Mouse (Mus musculus): ENCODE data around the gene Neu1. TPM values are rescaled to one million over a fixed set of nuclear protein-coding genes. Genes with fewer than 3 reads are reported as not detected.

Neu1 gene
- 10 to 100 TPM; 13.2 to 16.5 TPM for total RNA-seq (2021)

DNA sequence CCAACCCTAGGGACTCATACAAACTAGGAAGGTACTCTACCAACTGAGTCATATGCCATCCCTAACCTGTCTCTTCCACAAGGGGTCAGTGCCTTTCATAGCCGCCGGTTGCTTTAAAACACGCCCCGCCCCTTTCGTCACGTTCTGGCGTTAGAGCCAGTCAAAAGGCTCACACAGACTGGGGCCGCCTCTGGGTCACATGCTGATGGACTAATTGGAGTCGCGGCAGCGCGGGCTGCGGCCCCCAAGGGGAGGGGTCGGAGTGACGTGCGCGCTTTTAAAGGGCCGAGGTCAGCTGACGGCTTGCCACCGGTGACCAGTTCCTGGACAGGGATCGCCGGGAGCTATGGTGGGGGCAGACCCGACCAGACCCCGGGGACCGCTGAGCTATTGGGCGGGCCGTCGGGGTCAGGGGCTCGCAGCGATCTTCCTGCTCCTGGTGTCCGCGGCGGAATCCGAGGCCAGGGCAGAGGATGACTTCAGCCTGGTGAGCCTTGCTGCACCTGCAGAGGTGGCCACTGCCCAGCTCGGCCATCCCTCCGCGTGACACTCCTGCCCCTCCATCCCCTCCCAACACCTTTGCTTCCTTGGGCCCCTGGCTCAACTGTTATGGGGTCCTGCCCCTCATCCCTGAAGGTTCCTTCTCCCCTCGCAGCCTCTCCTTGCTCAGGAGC, at the start of gene Neu1:
Neu1 (plus strand) TSS at position 193 of the 674 bp plus-strand sequence.
- peak; percentile 98 for DNase-seq
- intact Hi-C loops (cut with DNase I) = loop anchor here (2.0 to 10.0 kb wide), 4 partner anchors 16 to 79 kb away; partner anchors contain the start of genes C2, Ehmt2, Lsm2 and Nelfe

DNA sequence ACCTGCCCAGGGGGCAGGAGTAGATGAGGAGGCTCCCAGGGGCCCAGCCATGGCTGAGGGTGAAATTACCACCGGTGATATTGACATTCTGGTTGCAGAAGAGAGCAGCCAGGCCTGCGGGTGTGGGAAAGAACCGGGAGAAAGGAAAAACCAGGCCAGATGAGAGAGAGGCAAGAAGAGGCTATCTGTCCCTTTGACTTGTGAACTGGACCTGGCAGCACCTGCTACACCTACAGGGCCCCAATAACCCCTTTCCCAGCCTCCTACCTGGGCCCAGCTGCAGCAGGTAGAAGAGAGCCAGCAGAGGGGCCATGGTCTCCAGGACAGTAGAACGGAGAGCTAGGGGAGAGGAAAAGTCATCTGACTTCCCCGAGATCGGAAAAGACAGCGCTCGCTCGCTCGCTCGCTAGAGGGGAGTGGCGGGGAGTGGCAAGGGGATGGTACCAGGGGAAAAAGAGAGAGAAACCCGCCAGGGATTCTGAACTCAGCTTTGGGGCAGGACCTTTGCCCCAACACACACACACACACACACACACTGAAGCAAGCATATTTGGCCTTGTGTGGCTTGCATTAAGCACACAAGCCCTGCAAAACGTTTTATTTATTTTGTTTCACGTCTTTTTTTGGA, 49.3 kb upstream of the Neu1 start, which contains the start of gene Gm20547:
Gm20547 (minus strand) TSS at position 360 of the 628 bp plus-strand sequence.
- DNase-seq = no peak
- intact Hi-C loops (cut with DNase I) = no loop called here

DNA sequence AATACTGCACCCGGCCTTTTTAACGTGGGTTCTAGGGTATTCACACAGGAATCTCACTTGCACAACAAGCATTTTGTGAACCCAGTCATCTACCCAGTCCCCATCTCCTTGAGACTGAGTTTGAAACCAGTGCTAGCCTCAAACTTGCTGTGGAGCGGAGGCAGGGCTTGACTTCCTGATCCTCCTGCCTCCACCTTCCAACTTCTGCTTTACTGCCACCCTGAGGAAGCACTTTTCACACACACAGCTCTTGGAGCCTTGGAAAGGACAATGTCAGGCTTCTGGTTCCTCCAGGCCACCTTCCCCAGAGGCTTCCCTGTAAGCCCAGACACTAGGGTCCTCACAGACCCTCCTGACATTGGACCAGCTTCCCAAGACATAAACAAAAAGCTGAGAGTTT, 47.7 kb upstream of the Neu1 start:
- intact Hi-C loops (cut with DNase I) = no loop called here
- no peak for DNase-seq

DNA sequence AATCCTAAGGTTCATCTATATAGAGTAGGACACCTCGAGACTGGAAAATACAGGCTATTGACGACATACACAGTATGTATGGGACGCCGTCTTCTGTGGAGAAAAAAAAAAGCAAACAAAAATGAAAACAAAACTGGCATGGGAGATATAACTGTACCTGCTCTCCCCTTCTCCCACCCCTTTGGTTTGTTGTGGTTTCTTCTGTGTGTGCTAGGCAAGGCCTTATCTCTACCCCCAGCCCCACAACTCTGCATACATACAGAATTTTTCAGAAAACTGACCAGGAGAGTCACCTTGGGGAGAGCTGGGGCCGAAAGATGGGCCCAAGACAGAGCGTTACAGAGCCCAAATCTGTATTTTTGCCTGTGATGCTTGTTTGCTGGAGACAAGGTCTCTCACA, 46.3 kb upstream of the Neu1 start:
- no peak for DNase-seq
- intact Hi-C loops (cut with DNase I) = no loop called here

DNA sequence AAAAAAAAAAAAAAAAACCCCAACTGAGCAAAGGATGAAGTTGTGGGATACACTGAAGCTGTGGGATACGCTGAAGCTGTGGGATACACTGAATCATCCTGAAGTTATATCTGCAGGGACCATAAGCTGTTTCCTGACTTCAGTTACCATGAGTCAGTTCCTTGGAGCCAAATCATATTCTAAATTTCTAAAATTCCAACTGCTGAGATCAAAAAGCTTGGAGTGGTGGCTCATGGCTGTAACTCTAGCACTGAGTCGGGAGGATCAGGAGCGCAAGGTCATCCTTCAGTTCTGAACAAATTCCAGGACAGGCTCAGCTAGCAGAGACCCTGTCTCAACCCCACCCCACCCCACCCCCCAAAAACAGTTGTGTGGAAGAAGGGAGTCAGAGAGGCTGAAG, 45.4 kb upstream of the Neu1 start:
- DNase-seq = no peak
- intact Hi-C loops (cut with DNase I) = no loop called here

DNA sequence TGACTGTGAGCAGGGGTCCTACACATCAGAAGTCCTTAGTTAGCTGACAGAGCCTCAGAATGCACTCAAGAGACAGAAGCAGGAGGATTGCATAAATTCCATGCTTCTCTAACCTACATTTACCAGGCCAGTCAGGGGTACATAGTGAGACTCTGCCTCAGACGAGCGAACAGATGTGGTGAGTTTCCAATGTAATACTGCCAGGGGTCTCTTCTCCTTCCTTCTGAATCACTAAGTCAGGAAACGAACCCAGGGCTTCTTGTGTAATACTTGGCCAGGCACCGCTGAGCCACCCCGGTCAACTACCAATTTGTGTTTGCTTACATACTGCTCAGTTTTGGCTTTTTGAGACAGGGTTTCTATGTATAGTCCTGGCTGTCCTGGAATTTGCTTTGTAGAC, 43.1 kb upstream of the Neu1 start:
- no peak for DNase-seq
- intact Hi-C loops (cut with DNase I) = no loop called here

DNA sequence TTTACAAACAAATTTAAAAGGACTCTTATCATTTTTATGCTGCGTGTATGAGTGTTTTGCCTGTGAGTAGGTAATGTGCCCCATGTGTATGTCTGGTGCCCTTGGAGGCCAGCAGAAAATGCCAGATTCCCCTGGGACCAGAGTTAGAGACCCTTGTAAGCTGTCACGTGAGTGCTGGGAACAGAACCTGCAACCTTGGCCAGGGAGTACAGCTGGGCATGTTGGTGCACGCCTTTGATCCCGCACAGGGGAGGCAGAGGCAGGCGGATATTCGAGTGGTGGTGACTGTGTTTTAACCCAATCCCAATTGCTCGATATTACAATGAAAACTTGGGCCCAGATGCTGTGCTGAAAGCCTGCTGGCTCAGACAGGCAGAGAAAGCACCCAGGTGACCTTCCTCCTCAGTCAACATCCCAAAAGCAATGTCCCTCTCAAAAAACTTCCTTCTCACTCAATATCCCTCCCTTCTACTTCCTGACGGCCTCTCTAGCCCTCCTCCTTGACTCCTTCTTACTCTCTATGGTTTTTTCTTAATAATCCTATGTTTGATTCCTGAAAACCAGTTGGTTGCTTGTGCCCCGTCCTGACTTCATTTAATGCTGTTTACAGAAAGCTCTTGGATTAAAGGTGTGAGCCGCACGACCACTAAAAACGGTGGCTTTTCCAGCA, 40.8 kb upstream of the Neu1 start:
- intact Hi-C loops (cut with DNase I) = loop anchor here (5.0 to 10.0 kb wide), 2 partner anchors 355 to 893 kb away; partner anchors contain the start of gene Ddx39b
- DNase-seq = no peak

DNA sequence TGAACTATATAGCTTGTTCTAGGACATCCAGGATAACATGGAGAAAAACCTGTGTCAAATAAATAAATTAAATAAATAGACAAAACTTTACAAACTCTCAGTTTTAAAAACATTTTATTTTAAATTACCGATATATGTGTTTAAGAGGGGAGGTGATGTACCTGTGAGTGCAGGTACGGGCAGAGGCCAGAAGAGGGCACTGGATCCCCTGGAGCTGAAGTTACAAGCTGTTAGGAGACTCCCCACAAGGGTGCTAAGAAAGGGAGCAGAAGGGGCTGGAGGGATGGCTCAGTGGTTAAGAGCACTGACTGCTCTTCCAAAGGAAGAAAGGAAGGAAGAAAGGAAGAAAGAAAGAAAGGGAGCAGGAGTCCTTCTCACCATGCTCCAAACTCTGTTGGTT, 39.7 kb upstream of the Neu1 start:
- intact Hi-C loops (cut with DNase I) = loop anchor here (5.0 to 10.0 kb wide), 2 partner anchors 353 to 894 kb away; partner anchors contain the start of gene Ddx39b
- no peak for DNase-seq

DNA sequence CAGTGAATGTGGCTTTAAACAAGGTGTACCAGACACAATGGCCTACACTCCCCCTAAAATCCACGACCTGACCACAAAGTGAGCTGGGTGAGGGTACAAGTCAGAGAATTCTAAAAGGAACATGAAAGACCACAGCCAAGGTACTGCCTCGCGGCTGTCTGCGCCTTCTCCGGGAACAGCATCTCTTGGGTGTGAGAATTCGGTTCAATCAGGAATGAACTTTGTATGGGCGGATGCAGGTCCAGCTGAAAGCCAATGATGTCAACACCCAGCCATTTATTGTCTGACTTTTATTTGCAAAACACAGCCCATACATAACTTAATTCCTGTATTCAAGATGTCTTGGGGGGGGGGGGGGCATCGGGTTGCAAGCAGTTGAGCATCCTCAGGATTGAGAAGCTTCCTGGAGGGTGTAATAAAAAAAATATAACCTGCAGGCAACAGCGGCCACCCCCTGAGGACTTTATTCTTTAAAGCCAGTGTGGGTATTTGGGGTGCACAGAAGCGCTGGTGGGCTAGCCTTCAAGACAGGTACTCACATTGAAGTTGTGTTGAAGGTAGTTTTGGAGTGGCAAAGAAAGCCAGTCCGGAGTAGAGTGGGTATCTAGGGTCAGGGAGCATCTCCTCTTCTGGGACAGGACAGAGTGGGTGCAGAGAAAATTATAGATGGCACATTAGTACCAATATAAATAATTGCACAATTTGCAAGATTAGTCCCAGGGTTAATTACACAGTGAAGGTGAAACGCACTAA, 37.8 kb upstream of the Neu1 start:
- intact Hi-C loops (cut with DNase I) = loop anchor here (2.0 to 10.0 kb wide), 3 partner anchors 36 to 896 kb away; partner anchors contain the start of gene Ddx39b
- no peak for DNase-seq

DNA sequence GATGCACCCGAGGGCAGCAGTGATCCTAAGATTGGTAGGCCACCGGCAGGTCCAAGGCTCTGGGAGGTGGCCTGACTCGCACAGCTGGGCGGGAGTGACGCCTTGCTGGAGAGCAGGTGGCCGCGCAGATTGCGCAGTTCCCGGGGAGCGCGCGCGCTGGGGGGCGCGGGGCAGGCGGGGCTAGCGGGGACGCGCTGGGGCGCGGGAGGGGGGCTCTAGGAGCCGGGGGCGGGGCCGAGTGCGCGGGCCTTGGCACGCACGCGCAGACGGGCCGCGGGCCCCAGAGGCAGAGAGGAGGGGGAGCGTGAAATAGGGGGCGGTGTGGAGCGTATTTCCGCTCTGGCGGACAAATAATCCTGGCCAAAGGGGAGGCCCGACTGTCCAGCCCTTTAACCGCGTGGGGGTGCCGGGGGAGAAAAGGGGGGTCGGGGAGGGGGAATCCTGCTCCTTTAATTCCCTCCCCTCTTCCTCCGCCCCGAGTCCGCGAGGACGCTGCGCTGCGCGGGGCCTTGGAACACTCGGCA, 36.9 kb upstream of the Neu1 start:
- intact Hi-C loops (cut with DNase I) = loop anchor here (5.0 to 10.0 kb wide), 2 partner anchors 351 to 897 kb away; partner anchors contain the start of gene Ddx39b
- DNase-seq = peak; percentile 93 to 94

DNA sequence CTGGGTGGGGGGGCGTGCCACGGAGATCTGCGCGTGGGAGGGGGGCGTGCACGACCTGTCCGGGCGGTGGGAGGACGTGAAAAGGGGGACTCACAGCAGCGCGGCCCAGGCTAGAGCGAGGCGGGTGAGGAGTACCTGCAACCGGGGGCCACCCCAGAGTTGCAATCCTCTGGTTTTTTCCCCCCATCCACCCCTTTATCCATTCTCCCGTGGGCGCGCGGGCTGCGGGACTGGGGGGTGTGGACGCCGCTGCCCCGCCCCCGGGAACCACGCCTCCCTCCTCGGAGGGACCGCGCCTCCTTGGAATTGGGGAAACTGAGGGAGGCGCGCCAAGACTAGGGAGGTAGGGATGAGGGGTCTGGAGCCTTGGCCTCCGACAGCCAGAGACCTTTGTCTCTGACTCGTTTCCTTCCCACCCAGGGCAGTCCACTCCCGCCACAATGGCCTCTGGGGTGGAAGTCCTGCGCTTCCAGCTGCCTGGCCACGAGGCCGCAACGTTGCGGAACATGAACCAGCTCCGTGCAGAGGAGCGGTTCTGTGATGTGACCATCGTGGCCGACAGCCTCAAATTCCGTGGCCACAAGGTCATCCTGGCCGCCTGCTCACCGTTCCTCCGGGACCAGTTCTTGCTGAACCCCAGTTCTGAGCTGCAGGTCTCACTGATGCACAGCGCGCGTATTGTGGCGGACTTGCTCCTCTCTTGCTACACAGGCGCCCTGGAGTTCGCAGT, 36.1 kb upstream of the Neu1 start:
- DNase-seq = peak; percentile 62 to 66
- intact Hi-C loops (cut with DNase I) = loop anchor here (5.0 to 10.0 kb wide), 3 partner anchors 288 to 898 kb away; partner anchors contain the start of gene Ddx39b

DNA sequence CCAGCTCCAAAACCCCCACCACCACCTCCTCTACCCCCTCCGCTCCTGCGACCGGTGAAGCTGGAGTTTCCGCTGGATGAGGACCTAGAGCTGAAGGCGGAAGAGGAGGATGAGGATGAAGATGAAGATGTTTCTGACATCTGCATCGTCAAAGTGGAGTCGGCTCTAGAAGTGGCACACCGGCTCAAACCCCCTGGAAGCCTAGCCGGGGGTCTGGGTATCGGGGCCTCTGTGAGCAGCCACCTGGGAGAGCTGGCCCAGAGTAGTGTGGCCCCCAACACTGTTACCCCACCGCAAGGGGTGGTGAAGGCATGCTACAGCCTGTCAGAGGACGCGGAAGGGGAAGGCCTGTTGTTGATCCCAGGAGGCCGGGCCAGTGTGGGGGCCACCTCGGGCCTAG, 35.3 kb upstream of the Neu1 start:
- DNase-seq = no peak
- intact Hi-C loops (cut with DNase I) = loop anchor here (5.0 to 10.0 kb wide), 2 partner anchors 288 to 349 kb away; partner anchors contain the start of gene Ddx39b

DNA sequence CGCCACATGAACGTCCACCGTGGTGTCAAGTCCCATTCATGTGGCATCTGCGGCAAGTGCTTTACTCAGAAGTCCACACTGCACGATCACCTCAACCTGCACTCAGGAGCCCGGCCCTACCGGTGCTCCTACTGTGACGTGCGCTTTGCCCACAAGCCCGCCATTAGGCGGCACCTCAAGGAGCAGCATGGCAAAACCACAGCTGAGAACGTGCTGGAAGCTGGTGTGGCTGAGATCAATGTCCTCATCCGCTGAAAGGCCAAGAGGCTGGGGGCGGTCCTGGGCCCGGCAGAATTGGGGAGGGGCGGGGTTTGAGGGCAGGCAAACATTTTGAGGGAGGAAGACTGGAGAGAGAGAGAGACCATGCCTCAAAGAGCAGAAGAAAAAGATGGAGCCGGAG, 34.7 kb upstream of the Neu1 start:
- DNase-seq = no peak
- intact Hi-C loops (cut with DNase I) = loop anchor here (5.0 to 10.0 kb wide), 2 partner anchors 289 to 348 kb away; partner anchors contain the start of gene Ddx39b

DNA sequence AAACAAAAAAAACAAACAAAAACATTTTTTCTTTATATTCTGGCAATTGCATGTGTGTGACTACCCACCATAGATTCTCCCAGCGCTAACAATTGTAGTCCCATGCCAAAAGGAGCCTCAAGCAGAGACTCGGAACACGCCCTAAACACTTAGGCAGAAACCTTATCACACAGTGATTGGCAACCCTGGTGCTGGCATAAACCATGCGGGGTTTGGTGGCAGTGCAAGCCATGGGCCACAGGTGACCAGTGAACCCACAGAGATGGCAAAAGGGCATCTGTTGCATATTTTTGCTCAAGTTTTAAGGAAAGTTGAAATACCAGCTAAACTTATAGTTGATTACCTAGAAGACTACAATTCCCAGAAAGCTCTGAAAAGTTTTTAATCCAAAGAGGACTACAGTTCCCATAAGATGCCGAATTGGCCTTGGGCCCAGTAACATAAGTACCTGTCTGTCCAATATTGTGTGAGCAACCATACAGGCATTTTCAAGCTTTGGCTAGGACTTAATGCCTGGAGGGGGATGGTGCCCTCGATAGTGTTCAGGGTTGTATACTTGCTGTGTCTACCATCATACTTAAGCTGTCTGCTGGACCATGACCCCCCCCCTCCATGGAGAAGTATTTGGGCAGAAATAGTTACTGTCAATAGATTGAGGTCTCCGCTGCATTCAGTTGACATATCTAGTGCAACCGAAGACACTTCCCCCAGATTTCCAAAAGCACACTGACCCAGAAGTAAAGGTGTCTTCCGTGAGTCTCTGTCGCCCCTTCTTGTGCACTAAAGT, 33.5 kb upstream of the Neu1 start:
- intact Hi-C loops (cut with DNase I) = loop anchor here (2.0 to 10.0 kb wide), 4 partner anchors 33 to 347 kb away; partner anchors contain the start of genes Ddx39b and Neu1
- DNase-seq = no peak

DNA sequence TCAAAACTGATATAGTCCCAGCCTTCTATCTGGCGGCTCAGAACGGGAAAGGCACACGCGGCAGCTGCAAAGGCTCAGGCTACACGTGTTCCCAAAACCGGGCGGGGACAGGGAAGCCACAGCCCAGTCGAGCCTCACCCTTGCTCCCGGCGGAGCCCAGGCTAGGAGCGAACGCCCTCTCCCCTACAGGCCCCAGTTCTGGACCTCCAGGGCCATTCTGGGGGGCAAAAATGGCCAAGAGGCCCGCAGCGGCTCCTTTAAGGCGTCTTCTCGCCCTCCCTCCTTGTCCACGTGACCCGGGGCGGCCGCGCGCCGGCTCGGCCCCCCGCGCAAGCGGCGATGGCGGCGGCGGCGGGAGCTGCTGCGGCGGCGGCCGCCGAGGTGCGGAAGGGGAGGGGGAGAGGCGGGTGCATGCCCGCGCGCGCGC, 32.9 kb upstream of the Neu1 start, which contains the start of the genes C2 and Ehmt2:
C2 (minus strand) TSS at position 106 of the 427 bp plus-strand sequence.
Ehmt2 (plus strand) TSS at position 310 of the 427 bp plus-strand sequence.
- peak; percentile 79 to 89 for DNase-seq
- intact Hi-C loops (cut with DNase I) = loop anchor here (2.0 to 10.0 kb wide), 4 partner anchors 33 to 347 kb away; partner anchors contain the start of genes Ddx39b and Neu1

DNA sequence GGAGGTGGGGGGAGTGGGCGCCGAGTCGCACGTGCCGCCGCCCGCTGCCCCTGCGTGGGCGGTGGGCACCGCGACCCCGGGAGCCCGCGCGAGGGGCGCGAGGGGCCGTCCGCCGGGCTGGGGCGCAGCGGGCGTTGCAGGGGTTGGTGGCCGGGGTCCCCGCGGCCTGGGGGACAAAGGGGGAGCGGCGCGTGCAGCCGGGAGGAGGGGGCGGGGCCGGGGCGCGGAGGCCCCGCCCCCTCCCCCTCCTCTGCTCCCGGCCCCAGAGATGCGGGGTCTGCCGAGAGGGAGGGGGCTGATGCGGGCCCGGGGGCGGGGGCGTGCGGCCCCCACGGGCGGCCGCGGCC, 32.4 kb upstream of the Neu1 start:
- DNase-seq = no peak
- intact Hi-C loops (cut with DNase I) = loop anchor here (2.0 to 10.0 kb wide), 4 partner anchors 32 to 346 kb away; partner anchors contain the start of genes Ddx39b and Neu1

DNA sequence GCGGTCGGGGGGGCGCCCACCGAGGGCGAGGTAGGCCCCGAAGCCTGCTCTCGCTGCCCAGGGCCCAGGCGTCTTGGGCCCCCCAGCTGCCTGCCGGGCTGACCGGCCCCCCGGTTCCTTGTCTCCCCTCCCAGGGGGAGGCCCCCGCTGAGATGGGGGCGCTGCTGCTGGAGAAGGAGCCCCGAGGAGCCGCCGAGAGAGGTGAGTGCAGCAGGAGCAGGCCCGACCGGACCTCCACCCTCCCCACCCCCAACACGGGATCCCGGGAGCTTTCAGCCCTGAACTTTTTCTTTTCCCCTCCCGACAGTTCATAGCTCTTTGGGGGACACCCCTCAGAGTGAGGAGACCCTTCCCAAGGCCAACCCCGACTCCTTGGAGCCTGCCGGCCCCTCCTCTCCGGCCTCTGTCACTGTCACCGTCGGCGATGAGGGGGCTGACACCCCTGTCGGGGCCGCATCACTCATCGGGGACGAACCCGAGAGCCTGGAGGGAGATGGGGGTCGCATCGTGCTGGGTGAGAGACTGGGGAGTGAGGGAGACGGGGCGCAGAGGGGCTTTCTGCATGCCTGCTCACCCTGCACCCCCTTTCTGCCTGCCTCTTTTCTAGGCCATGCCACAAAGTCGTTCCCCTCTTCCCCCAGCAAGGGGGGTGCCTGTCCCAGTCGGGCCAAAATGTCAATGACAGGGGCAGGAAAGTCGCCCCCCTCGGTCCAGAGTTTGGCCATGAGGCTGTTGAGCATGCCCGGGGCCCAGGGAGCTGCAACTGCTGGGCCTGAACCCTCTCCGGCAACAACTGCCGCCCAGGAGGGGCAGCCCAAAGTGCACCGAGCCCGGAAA, 31.8 kb upstream of the Neu1 start:
- intact Hi-C loops (cut with DNase I) = loop anchor here (2.0 to 10.0 kb wide), 4 partner anchors 32 to 346 kb away; partner anchors contain the start of genes Ddx39b and Neu1
- DNase-seq = peak; percentile 50 to 71

Data from heart, postnatal 36 days (tissue).